Mouse (Mus musculus) limb, embryonic 14.5 days (tissue): ENCODE measurements at regions not wholly inside any gene's neighbourhood (a gene's known extent, or its start where the extent isn't known, plus 50 kb on each side); places are given as distances from the start of the nearest gene placed in this dataset.
A peak's percentile ranks its signal among the peaks of the same experiment; 100 is the strongest.

Source experiments
- ATAC-seq: fragments of 200-750 bp; cut with Nextera tagmentation; 2 replicates; pipeline ENCODE4 v1.8.0; 2017; ENCODE audit warnings: low read depth, moderate number of reproducible peaks, moderate TSS enrichment; ENCODE audit not compliant: low FRiP score
- DNase-seq: peaks from one replicate; pipeline ENCODE4 v3.0.0-alpha.2; 2015; ENCODE audit warnings: low spot score
- H3K27ac ChIP-seq: fragments of 300-500 bp; sonication (generic); replicated peaks from 2 replicates; pipeline ENCODE4 v1.5.1; 2014; ENCODE audit warnings: low read depth, mild to moderate bottlenecking, low read length, moderate library complexity, mixed read lengths
- H3K27me3 ChIP-seq: fragments of 300-500 bp; sonication (generic); 2 replicates; pipeline ENCODE4 v1.6.1; 2014; ENCODE audit warnings: low read length, mixed read lengths; ENCODE audit not compliant: control insufficient read depth, insufficient read depth
- H3K36me3 ChIP-seq: fragments of 300-500 bp; sonication (generic); 2 replicates; pipeline ENCODE4 v1.6.1; 2014; ENCODE audit warnings: mild to moderate bottlenecking, low read length, moderate library complexity, mixed read lengths; ENCODE audit not compliant: control insufficient read depth, insufficient read depth
- H3K4me1 ChIP-seq: fragments of 300-500 bp; sonication (generic); 2 replicates; pipeline ENCODE4 v1.6.1; 2014; ENCODE audit warnings: antibody characterized with exemption, low read length, mixed read lengths; ENCODE audit not compliant: control insufficient read depth, insufficient read depth
- H3K4me2 ChIP-seq: fragments of 300-500 bp; sonication (generic); replicated peaks from 2 replicates; pipeline ENCODE4 v1.6.1; 2014; ENCODE audit warnings: low read depth, mild to moderate bottlenecking, low read length, moderate library complexity; ENCODE audit not compliant: severe bottlenecking
- H3K4me3 ChIP-seq: fragments of 300-500 bp; sonication (generic); replicated peaks from 2 replicates; pipeline ENCODE4 v1.5.1; 2014; ENCODE audit warnings: low read length
- H3K9ac ChIP-seq: fragments of 300-500 bp; sonication (generic); 2 replicates; pipeline ENCODE4 v1.6.1; 2014; ENCODE audit warnings: mild to moderate bottlenecking, low read depth, low read length, moderate library complexity; ENCODE audit not compliant: severe bottlenecking
- H3K9me3 ChIP-seq: fragments of 300-500 bp; sonication (generic); 2 replicates; pipeline ENCODE4 v1.6.1; 2016; ENCODE audit warnings: low read length; ENCODE audit not compliant: control insufficient read depth
- POLR2A ChIP-seq: fragments of 200-500 bp; IDR thresholded peaks from 2 replicates; pipeline ENCODE4 v1.8.0; 2012; ENCODE audit warnings: inconsistent platforms, mild to moderate bottlenecking, moderate library complexity, borderline replicate concordance; ENCODE audit not compliant: insufficient read depth, insufficient read length; ENCODE audit errors: extremely low read depth
- WGBS: fragments of 180-500 bp; shearing (Covaris S2); extraction: QIAGEN DNeasy Blood & Tissue Kit; methylation state at CpG from one replicate; pipeline ENCODE4 v1.1.7; 2014; 5-methylcytosine and 5-hydroxymethylcytosine counted together

DNA sequence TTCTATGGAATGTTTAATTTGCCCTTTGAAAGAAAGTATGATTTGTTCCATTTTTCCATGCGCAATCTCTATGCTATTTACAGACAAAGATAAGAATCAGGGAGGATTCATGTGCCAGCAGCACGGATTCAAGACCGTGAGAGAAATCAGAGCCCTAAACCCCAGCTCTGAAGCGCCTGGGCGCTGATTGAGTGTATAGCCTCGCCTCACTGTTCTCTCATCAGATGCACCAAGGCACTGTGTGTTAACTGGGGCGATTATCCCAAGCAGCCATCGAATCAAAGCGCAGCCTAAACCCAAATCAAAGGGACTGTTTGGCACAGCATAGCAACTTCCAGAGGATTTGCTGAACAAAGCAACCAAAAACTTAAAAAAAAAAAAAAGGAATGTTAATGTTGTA is 191.1 kb upstream of the Pou3f3 start:
- H3K9ac ChIP-seq: no peak overlapping the region
- no peak for TF ChIP-seq POLR2A
- no peaks in the 10 kb centered on the region for H3K36me3 ChIP-seq
- no peak for DNase-seq
- H3K4me2 ChIP-seq: no peak overlapping the region
- WGBS: 77% methylated on average over 9 of the region's 9 CpGs
- ATAC-seq: no peak
- H3K27me3 ChIP-seq: no peaks in the 10 kb centered on the region
- no peak overlapping the region for H3K4me3 ChIP-seq
- H3K4me1 ChIP-seq: peaks cover 9% of the 10 kb centered on the region; the same call in 1 of the 2 replicates
- no peaks in the 10 kb centered on the region for H3K9me3 ChIP-seq
- peak overlapping the region; percentile 65 for H3K27ac ChIP-seq

DNA sequence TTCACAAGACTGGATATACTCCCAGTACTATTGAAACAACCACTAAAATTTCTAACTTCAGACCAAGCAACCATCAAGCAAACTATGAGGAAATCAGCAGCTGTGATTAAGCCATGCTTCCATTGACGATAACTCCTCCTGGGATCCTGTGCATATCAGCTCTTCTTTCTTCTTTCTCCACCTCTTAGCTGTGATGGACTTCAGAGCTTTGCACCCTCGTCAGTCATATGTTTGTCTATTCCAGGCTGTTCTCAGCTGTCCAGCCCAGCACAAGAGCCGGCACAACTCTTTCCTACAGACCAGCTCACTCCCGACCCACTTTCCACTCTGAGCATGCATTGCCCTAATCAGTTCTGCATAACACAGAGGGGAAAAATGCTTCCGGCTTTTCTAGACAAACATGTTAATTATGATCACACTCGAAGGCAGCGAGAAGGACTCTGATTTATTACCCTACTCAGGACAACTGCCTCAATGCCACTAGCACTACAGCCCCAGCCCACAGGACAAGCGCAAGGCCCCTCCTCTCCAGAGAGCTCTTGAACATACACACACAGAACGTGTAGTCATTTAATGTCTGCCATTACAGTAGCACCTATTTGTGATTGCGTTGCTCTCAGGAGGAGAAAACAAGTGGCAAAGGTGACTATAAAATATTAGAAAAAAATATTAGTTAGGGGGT is 190.4 kb upstream of the Pou3f3 start:
- ATAC-seq: no peak

DNA sequence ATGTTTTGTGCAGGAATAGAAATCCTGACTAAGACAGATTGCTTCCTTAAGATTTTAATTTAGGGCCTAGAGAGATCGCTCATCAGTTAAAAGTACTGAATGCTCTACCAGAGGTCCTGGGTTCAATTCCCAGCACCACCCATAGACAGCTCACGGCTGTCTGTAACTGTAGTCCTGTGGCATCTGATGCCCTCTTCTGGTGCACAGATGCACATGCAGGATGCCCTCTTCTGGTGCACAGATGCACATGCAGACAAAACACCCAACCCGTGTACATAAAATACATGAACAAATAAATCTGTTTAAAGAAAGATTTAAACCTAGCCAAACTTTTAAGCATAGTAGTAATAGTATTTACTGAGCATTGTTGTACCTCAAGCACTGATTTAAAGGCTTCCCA is 181.2 kb upstream of the Pou3f3 start:
- 95% methylated on average over 3 of the region's 3 CpGs for WGBS
- no peak for ATAC-seq

More for the DNA sequence above, 190.4 kb upstream of the Pou3f3 start:
- TF ChIP-seq POLR2A: no peak
- Histone ChIP-seq H3K4me1 (peaks cover 9% of the 10 kb centered on the region; the same call in 1 of the 2 replicates), H3K9me3 (no peaks in the 10 kb centered on the region), H3K36me3 (no peaks in the 10 kb centered on the region), H3K27ac (no peak overlapping the region), H3K4me3 (no peak overlapping the region), H3K4me2 (no peak overlapping the region), H3K27me3 (no peaks in the 10 kb centered on the region), H3K9ac (no peak overlapping the region)
- 61% methylated on average over 10 of the region's 10 CpGs for WGBS
- DNase-seq: no peak

DNA sequence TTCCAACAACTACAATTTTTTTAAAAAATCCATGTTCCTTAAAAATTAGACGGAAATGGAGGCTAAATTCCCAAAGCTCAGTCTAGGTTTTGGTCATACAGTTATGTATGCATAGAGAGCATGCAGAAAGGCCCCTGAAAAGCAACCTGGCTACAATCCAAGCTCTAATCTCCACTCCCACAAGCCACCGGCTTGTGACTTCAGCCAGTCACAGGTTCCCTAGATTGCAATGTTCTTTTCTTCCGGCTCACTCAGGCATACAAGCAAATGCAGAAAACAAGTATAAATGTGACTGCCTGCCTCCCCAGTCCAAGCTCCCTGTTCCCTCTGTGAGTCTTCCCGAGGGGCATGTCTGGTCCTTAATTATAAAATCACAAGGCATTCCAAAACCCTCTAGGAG is 171.2 kb upstream of the Pou3f3 start:
- no peak overlapping the region for H3K4me3 ChIP-seq
- no peak for ATAC-seq
- H3K9me3 ChIP-seq: no peaks in the 10 kb centered on the region
- 40% methylated on average over 4 of the region's 4 CpGs for WGBS
- no peak overlapping the region for H3K4me2 ChIP-seq
- H3K36me3 ChIP-seq: no peaks in the 10 kb centered on the region
- no peak for DNase-seq
- H3K27ac ChIP-seq: no peak overlapping the region
- TF ChIP-seq POLR2A: no peak
- H3K27me3 ChIP-seq: no peaks in the 10 kb centered on the region
- H3K4me1 ChIP-seq: no peaks in the 10 kb centered on the region
- no peak overlapping the region for H3K9ac ChIP-seq

More for the DNA sequence above, 181.2 kb upstream of the Pou3f3 start:
- no peaks in the 10 kb centered on the region for H3K36me3 ChIP-seq
- H3K27ac ChIP-seq: no peak overlapping the region
- no peaks in the 10 kb centered on the region for H3K27me3 ChIP-seq
- H3K9me3 ChIP-seq: no peaks in the 10 kb centered on the region
- TF ChIP-seq POLR2A: no peak
- H3K4me2 ChIP-seq: no peak overlapping the region
- no peak for DNase-seq
- H3K4me3 ChIP-seq: no peak overlapping the region
- H3K4me1 ChIP-seq: no peaks in the 10 kb centered on the region
- no peak overlapping the region for H3K9ac ChIP-seq

DNA sequence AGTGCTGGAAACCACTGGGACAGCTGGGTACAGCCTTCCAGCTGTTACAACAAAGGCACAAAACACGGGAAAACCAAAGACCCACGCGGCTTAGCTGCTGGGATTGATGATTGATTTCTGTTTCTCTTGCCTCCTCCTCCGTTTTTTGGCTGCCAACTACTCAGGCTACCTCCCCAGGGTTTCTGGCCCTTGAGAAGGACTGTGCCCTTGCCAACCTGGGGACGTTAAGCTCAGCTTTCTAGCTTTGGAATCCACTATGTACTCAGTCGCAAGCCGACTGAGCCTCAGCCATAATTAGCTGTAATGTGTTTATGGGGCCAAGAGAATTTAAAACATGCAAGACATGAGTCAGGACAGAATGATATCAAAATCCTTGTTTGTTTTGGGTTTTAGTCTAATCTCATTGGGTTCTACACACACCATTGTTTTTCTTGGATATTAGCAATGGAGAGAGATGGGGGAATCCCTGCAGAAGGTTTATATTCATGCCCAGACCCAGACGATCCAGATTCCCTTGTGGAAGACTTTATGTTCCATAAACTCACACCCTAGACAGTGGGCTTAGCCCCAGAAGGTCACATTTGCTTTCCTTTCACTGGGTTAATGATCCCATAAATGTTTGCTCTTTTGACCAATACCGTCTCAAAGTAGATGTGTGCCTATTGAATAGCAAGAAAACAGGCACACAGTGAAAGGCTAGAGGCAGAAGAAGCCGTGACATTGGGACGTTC is 167.7 kb upstream of the Pou3f3 start:
- no peak overlapping the region for H3K9ac ChIP-seq
- no peaks in the 10 kb centered on the region for H3K4me1 ChIP-seq
- TF ChIP-seq POLR2A: no peak
- WGBS: 41% methylated on average over 11 of the region's 11 CpGs
- H3K27ac ChIP-seq: no peak overlapping the region
- H3K4me3 ChIP-seq: no peak overlapping the region
- no peak overlapping the region for H3K4me2 ChIP-seq
- no peaks in the 10 kb centered on the region for H3K9me3 ChIP-seq
- H3K27me3 ChIP-seq: no peaks in the 10 kb centered on the region
- no peaks in the 10 kb centered on the region for H3K36me3 ChIP-seq
- no peak for ATAC-seq
- no peak for DNase-seq
